8 mouse cellular contexts compared by ENCODE assay signal in genomic region chr7:45705873-45706281, GRCm38 (mm10). TPM values are rescaled to one million over a fixed set of nuclear protein-coding genes. Genes with fewer than 3 reads are reported as not detected.
A peak's percentile ranks its signal among the peaks of the same experiment; 100 is the strongest.
DNase-seq lines count a peak whose midpoint lies in the region; ATAC-seq and TF ChIP-seq lines count a peak whose summit lies in the region.

No protein-coding gene starts in this region.

- H3K27ac ChIP-seq in cortical plate, adult 2 months (ENCODE audit: insufficient read depth, low read length), result peak overlapping the region; percentile 100
- peak overlapping the region; percentile 91 for H3K27ac ChIP-seq in limb, embryonic 12.5 days
- no peak overlapping the region for H3K27ac ChIP-seq in midbrain, embryonic 15.5 days

- H3K4me2 ChIP-seq in limb, embryonic 12.5 days, result peak overlapping the region; percentile 97
- H3K4me2 ChIP-seq in midbrain, embryonic 15.5 days, result peak overlapping the region; percentile 91

- DNase-seq in spleen, postnatal 10 days (ENCODE audit: low spot score in 2 of 2), result peak; percentile 42 to 66
- DNase-seq in spleen, postnatal 4 days (ENCODE audit: low spot score in 2 of 2), result no peak
- DNase-seq in heart, adult 18-20 months, result peak; percentile 86 to 92
- peak; percentile 87 for DNase-seq in kidney, adult 18-20 months
- peak; percentile 87 for DNase-seq in testis, postnatal 14 days (ENCODE audit: low spot score)

- no peak for TF ChIP-seq CTCF in cortical plate, adult 2 months (IDR thresholded peaks at IDR 0.05; ENCODE audit: extremely low read depth, insufficient read depth, low read length)

- H3K4me1 ChIP-seq in cortical plate, adult 2 months (ENCODE audit: control insufficient read depth, insufficient read depth, low read length), result peaks cover 11% of the 10 kb centered on the region
- peaks cover 60% of the 10 kb centered on the region for H3K4me1 ChIP-seq in limb, embryonic 12.5 days (replicated peaks)
- H3K4me1 ChIP-seq in midbrain, embryonic 15.5 days, result peaks cover 84% of the 10 kb centered on the region

- peak overlapping the region; percentile 97 for H3K4me3 ChIP-seq in cortical plate, adult 2 months (ENCODE audit: insufficient read depth, low read length)
- peak overlapping the region; percentile 75 for H3K4me3 ChIP-seq in limb, embryonic 12.5 days (replicated peaks)
- H3K4me3 ChIP-seq in midbrain, embryonic 15.5 days, result peak overlapping the region; percentile 52

- H3K9ac ChIP-seq in limb, embryonic 12.5 days (replicated peaks), result peak overlapping the region; percentile 89
- peak overlapping the region; percentile 68 for H3K9ac ChIP-seq in midbrain, embryonic 15.5 days

- H3K9me3 ChIP-seq in limb, embryonic 12.5 days, result no peaks in the 10 kb centered on the region
- H3K9me3 ChIP-seq in midbrain, embryonic 15.5 days, result no peaks in the 10 kb centered on the region

- TF ChIP-seq POLR2A in cortical plate, adult 2 months (IDR thresholded peaks at IDR 0.05; ENCODE audit: extremely low read depth, insufficient read depth, low read length), result peak; percentile 59; the same call in 1 of the 2 replicates

- 0% methylated on average over 7 of the region's 7 CpGs for WGBS in limb, embryonic 12.5 days
- WGBS in midbrain, embryonic 15.5 days, result 1% methylated on average over 7 of the region's 7 CpGs

- H3K27me3 ChIP-seq in limb, embryonic 12.5 days, result peaks cover 6% of the 10 kb centered on the region; the same call in 1 of the 2 replicates
- H3K27me3 ChIP-seq in midbrain, embryonic 15.5 days (replicated peaks), result no peaks in the 10 kb centered on the region

- ATAC-seq in limb, embryonic 12.5 days (ENCODE audit: insufficient number of reproducible peaks, insufficient read depth, low FRiP score, low TSS enrichment, low read depth), result no peak
- ATAC-seq in midbrain, embryonic 15.5 days (replicated peaks), result no peak

- peaks cover 20% of the 10 kb centered on the region for H3K36me3 ChIP-seq in limb, embryonic 12.5 days
- peaks cover 9% of the 10 kb centered on the region for H3K36me3 ChIP-seq in midbrain, embryonic 15.5 days (replicated peaks)

RNA-seq across cellular contexts. Expression of gene Dbp, which starts 1.0 kb away (rescaled TPM):
- polyA plus RNA-seq in cortical plate, adult 2 months (2012; rRNA removed), result 251 and 257 TPM in 2 replicates
- total RNA-seq in heart, adult 18-20 months (2021), result 10 to 100 TPM; 12.1 to 15.0 TPM
- polyA plus RNA-seq in limb, embryonic 12.5 days (2016; fragmentation: Nextera tagmentation; extraction: Ambion mirVana), result 6.4 and 8.5 TPM in 2 replicates
- 3.3 and 3.8 TPM in 2 replicates for polyA plus RNA-seq in midbrain, embryonic 15.5 days (2015; fragmentation: Nextera tagmentation; extraction: Ambion mirVana)

RNA-seq across cellular contexts. Expression of gene Car11, which starts 6.2 kb away (rescaled TPM):
- 351 and 377 TPM in 2 replicates for polyA plus RNA-seq in cortical plate, adult 2 months (2012; rRNA removed)
- 1 to 10 TPM; 3.4 to 5.9 TPM for total RNA-seq in heart, adult 18-20 months (2021)
- polyA plus RNA-seq in limb, embryonic 12.5 days (2016; fragmentation: Nextera tagmentation; extraction: Ambion mirVana), result 8.8 and 12.6 TPM in 2 replicates
- polyA plus RNA-seq in midbrain, embryonic 15.5 days (2015; fragmentation: Nextera tagmentation; extraction: Ambion mirVana), result 70.7 and 73.8 TPM in 2 replicates

RNA-seq across cellular contexts. Expression of gene Rpl18, which starts 9.4 kb away (rescaled TPM):
- polyA plus RNA-seq in cortical plate, adult 2 months (2012; rRNA removed), result 255 and 261 TPM in 2 replicates
- 100 to 1,000 TPM; 574 to 615 TPM for total RNA-seq in heart, adult 18-20 months (2021)
- polyA plus RNA-seq in limb, embryonic 12.5 days (2016; fragmentation: Nextera tagmentation; extraction: Ambion mirVana), result 990 and 1,038 TPM in 2 replicates
- 537 and 538 TPM in 2 replicates for polyA plus RNA-seq in midbrain, embryonic 15.5 days (2015; fragmentation: Nextera tagmentation; extraction: Ambion mirVana)

RNA-seq across cellular contexts. Expression of gene Sec1, which starts 11.7 kb away (rescaled TPM):
- polyA plus RNA-seq in cortical plate, adult 2 months (2012; rRNA removed), result 6.6 and 8.0 TPM in 2 replicates
- total RNA-seq in heart, adult 18-20 months (2021), result under 1 TPM; 0.18 to 0.30 TPM
- 0.40 and 0.74 TPM in 2 replicates for polyA plus RNA-seq in limb, embryonic 12.5 days (2016; fragmentation: Nextera tagmentation; extraction: Ambion mirVana)
- 0.34 and 0.36 TPM in 2 replicates for polyA plus RNA-seq in midbrain, embryonic 15.5 days (2015; fragmentation: Nextera tagmentation; extraction: Ambion mirVana)

RNA-seq across cellular contexts. Expression of gene Sphk2, which starts 11.9 kb away (rescaled TPM):
- polyA plus RNA-seq in cortical plate, adult 2 months (2012; rRNA removed), result 22.5 and 23.5 TPM in 2 replicates
- 10 to 100 TPM; 18.4 to 20.2 TPM for total RNA-seq in heart, adult 18-20 months (2021)
- 32.5 TPM in 2 replicates for polyA plus RNA-seq in limb, embryonic 12.5 days (2016; fragmentation: Nextera tagmentation; extraction: Ambion mirVana)
- 24.5 and 26.4 TPM in 2 replicates for polyA plus RNA-seq in midbrain, embryonic 15.5 days (2015; fragmentation: Nextera tagmentation; extraction: Ambion mirVana)

Comparison
In these comparisons a context has a peak if more than half of its experiments do, and no peak if none do; other contexts are left out.
1. DNase-seq: peak in spleen, postnatal 10 days (2 of 2), heart, adult 18-20 months (2 of 2), kidney, adult 18-20 months (single experiment) and testis, postnatal 14 days (single experiment); none in spleen, postnatal 4 days (0 of 2).
2. RNA of gene Dbp, which starts 1.0 kb away (polyA plus RNA-seq): 251 to 257 TPM in cortical plate, adult 2 months; 6.4 to 8.5 TPM in limb, embryonic 12.5 days and 3.3 to 3.8 TPM in midbrain, embryonic 15.5 days; every median in the first group is over 10 times any median in the second.
3. Peak in every context shown above with its lines, with median percentiles within 50 percentile points of each other: H3K4me3 ChIP-seq.